Mouse (Mus musculus) left cerebral cortex, adult 2 months (tissue): Measurements from ENCODE around the gene Rassf1. TPM values are rescaled to one million over a fixed set of nuclear protein-coding genes. Genes with fewer than 3 reads are reported as not detected.
A peak's percentile ranks its signal among the peaks of the same experiment; 100 is the strongest.

Experiments used
- DNase-seq, 2 experiments: peaks; one replicate each; pipeline ENCODE4 v3.0.0; 2021 to 2022; ENCODE audit warnings: low spot score in 2 of 2, mixed read lengths in 1 of 2; ENCODE audit errors: extremely low spot score in 1 of 2
- H3K27ac ChIP-seq: fragments of 200-600 bp; 2 replicates; pipeline ENCODE4 v1.8.1; 2022
- H3K4me3 ChIP-seq: fragments of 200-600 bp; 2 replicates; pipeline ENCODE4 v1.8.1; 2022
- CTCF ChIP-seq: fragments of 200-600 bp; IDR thresholded peaks from 2 replicates; pipeline ENCODE4 v1.8.1; 2022; ENCODE audit warnings: antibody characterized with exemption, mild to moderate bottlenecking, moderate library complexity
- intact Hi-C: fragments of 180-260 bp; cut with DNase I; formaldehyde crosslinking; loops from one replicate; pipeline ENCODE4 v1.15.1; 2025
- total RNA-seq, 2 experiments: library from RNA; stranded (reverse); gene quantifications; 2 replicates each; pipeline ENCODE4 v1.2.3; 2021

The Rassf1 gene
- total RNA-seq, 2 experiments from 2014 or later, result 19.7 to 20.5 TPM

DNA sequence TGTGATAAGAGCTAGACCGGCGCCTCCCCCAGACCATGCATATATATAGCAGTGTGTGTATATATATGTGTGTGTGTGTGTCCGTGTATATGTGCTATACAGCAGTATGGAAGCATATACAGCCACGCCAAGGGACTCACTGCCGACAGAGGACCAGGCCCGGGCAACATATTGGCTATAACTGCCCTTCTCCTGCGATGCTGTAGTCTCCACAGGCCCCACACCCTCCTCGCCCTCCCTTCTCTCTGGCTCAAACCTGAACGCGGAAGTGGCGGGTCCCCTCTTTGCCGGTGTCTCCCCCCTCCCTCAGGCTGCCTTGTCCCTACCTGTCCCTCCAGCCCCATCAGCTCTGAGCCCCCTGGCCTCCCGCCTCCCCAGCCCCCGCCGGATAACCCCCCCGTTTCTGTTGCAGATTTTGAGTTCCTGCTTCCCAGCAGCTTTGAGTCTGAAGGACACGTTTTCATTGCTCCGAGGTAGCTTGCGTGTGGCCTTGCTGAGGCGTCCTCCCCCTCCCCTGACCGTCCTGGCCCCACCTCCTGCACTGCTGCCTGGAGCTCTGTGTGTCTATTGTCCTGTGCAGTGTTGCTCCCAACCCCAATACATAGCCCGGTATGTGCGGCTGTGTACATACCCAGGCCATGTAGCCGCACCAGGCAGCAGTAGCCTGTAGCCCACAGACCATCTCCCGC is 29.5 kb upstream of the Rassf1 start:
- no peak overlapping the region for H3K27ac ChIP-seq
- no peak for DNase-seq

DNA sequence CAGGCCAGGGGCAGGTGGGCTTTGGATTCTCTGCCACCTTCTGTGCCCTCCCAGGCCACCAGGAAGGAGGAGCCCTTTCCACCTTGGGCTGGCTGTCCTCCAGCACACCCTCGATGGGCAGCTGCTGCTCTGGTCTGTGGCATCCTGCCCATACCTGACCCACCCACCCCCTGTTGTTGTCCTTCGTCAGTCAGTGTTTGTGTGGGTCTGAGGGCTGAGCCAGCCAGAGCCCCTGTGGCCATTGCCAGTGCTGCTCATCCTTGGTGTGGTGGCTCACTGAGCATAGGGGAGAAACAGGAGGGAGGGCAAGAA is 29.0 kb upstream of the Rassf1 start:
- TF ChIP-seq CTCF, result no peak
- no peak for DNase-seq
- H3K4me3 ChIP-seq, result no peak overlapping the region
- intact Hi-C loops, result no loop called here
- no peak overlapping the region for H3K27ac ChIP-seq

More for the DNA sequence above, 29.5 kb upstream of the Rassf1 start:
- no peak for TF ChIP-seq CTCF
- intact Hi-C loops, result no loop called here
- H3K4me3 ChIP-seq, result no peak overlapping the region

DNA sequence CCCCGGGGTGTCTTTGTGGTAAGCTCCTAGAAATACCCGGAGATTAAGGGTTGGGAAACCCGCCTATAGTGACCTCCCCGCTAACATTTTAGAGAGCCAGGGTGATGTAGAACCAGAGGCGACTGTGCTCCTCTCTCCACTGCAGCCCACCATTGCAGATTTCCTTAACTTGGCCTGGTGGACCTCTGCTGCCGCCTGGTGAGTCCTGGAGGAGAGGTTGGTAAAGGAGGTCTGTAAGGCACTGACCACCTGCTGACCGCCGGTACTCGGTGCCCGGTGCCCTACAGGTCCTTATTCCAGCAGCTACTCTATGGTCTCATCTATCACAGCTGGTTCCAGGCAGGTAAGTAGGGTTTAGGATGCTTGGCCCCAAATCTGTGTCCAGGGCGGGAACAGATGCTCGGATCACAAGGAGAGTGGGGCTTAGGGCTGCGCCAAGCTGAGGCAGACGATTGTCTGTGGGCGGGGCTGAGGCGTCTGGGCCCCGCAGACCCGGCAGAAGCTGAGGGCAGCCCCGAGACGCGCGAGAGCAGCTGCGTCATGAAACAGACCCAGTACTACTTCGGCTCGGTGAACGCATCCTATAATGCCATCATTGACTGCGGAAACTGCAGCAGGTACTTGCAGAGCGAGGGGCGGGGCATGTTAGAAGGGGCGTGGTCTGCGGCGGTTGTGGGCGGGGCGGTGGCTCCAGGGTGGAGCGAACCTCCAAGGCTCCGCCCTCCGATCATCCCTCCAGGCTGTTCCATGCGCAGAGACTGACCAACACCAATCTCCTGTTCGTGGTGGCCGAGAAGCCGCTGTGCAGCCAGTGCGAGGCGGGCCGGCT is 24.9 kb upstream of the Rassf1 start:
- Histone ChIP-seq H3K4me3 (peak overlapping the region; percentile 40), H3K27ac (no peak overlapping the region)
- peak; percentile 70 to 78 for DNase-seq
- intact Hi-C loops, result no loop called here
- TF ChIP-seq CTCF, result no peak

DNA sequence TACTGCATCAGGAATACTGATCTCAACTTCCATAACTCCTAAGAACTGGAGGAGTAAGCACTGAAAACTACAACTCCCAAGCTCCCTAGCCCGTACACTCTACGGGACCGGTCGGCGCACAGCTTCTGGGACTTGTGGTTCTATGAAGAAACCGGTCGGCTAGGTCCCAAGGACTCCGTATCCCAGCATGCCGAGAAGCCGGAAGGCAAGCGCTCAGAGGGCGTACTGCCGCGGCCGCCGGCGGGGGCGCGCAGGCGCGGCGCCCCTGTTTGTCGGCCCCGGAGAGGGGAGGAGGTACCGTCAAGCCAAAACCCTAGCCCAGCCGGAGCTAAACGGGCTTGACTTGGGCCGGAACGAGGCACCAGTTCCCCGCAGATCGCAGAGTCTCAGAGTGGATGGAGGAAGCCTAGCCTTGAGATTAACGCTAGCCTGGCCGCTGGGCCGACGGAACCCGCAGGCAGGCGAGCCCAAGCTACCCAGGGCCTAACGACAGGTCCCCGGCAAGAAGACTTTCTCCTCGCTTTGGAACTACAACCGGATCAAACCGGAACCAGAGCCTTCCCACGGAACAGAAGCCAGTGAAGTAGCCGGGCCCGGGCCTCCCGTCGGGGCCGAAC is 17.5 kb upstream of the Rassf1 start, which contains the start of gene Tmem115:
Gene Tmem115, plus strand, starts transcription at position 155 of the 617 bp plus-strand sequence.
- TF ChIP-seq CTCF, result peak; percentile 34
- peak within 1 kb of the TSS; percentile 69 for H3K4me3 ChIP-seq
- peak within 1 kb of the TSS; percentile 92 for H3K27ac ChIP-seq
- intact Hi-C loops, result loop anchor here (10.0 kb wide), 1 partner anchor 649 kb away; the partner anchor contains the start of gene Rbm15b
- peak; percentile 90 to 94 for DNase-seq

DNA sequence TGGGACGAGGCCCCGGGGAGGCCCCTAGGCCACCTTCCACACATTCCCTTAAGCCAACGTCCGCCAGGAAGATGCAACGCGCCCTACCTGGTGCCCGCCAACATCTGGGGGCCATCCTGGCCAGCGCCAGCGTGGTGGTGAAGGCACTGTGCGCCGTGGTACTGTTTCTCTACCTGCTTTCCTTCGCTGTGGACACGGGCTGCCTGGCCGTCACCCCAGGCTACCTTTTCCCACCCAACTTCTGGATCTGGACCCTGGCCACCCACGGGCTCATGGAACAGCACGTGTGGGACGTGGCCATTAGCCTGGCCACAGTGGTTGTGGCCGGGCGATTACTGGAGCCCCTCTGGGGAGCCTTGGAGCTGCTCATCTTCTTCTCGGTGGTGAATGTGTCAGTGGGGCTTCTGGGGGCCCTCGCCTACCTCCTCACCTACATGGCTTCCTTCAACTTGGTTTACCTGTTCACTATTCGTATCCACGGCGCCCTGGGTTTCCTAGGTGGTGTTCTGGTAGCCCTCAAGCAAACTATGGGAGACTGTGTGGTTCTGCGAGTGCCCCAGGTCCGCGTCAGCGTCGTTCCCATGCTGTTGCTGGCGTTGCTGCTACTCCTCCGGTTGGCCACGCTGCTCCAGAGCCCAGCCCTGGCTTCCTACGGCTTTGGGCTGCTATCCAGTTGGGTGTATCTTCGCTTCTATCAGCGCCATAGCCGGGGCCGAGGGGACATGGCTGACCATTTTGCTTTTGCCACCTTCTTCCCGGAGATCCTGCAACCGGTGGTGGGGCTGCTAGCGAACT is 16.8 kb upstream of the Rassf1 start:
- intact Hi-C loops, result loop anchor here (10.0 kb wide), 1 partner anchor 650 kb away; the partner anchor contains the start of gene Rbm15b
- DNase-seq, result no peak
- TF ChIP-seq CTCF, result no peak
- Histone ChIP-seq H3K27ac (peak overlapping the region; percentile 92), H3K4me3 (peak overlapping the region; percentile 69)

DNA sequence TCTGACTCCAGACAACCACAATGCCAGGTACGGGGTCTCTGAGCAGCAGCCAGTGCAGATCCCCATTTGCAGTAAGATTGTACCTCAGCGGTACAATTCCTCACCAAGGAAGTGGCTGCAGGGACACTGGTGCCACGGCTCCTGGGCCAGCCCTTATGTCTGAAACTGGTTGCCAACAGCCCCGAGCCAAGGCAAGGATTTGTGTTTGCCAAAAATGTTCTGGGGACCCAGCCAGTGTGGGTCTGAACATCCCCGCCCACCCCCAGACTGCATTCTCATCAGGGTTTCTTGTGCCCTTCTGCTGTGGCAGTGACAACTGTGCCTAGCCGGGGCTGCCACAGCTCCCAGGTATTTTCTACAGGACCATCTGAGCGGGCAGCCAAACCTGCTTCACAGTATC is 13.1 kb upstream of the Rassf1 start:
- H3K27ac ChIP-seq, result no peak overlapping the region
- no peak for DNase-seq
- no peak overlapping the region for H3K4me3 ChIP-seq
- intact Hi-C loops, result loop anchor here (10.0 kb wide), 1 partner anchor 653 kb away; the partner anchor contains the start of gene Rbm15b
- TF ChIP-seq CTCF, result no peak

DNA sequence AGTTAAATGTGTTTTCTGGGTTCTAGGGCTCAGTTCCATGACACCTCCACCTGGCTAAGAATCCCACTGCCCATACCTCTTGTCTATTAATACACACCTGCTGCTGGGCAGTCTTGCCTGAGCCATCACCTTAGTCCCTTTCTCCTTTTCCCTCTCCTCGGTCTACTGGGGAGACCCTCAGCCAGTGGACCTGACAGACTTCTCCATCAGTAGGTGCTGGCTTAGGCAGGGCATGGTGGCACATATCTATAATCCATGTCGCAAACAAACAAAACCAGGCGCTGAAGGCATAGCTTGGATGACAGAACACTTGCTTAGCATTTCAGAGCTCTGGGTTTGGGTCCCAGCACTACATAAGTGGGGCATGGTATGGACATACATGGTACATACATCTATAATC is 12.6 kb upstream of the Rassf1 start:
- H3K27ac ChIP-seq, result no peak overlapping the region
- TF ChIP-seq CTCF, result no peak
- H3K4me3 ChIP-seq, result no peak overlapping the region
- intact Hi-C loops, result loop anchor here (10.0 kb wide), 1 partner anchor 654 kb away; the partner anchor contains the start of gene Rbm15b
- no peak for DNase-seq

DNA sequence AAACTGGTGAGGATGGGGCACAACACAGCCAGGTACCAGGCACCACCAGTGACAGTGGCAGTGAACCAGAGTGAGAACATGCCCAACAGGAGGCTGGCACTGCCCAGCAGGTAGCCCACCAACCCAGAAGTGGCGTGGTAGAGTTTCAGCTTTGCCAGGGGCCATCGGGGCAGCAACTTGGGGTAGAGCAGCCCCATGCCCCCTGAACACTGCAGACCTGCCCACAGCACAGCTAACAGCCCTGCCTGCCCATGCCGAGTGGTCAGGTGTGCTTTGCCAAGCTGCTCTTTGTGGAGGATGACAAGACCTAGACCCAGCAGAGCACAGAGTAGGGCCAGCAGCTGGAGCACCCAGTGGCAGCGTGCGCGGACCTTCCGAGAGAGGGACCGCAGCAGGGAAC is 11.4 kb upstream of the Rassf1 start:
- no peak for TF ChIP-seq CTCF
- H3K27ac ChIP-seq, result no peak overlapping the region
- no peak overlapping the region for H3K4me3 ChIP-seq
- intact Hi-C loops, result loop anchor here (10.0 kb wide), 1 partner anchor 655 kb away; the partner anchor contains the start of gene Rbm15b
- no peak for DNase-seq

DNA sequence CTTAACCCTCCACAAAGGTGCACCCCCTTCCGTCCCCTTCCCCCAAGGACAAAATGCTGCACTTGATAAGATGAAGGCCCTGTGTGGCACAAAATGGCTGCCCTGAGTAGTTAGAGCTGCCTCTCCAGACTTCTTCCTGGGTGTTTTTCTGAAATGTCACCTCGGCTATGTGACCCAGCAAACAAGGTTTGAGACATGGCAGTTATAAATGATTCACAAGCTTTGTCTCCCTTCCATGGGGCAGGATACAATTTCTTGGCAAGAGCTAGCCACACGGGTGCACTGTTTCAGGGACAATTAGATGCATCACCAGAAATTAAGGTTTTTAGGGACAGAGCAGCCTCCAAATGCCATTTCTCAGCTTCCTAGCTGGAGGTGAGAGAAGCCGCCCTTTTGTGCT is 10.9 kb upstream of the Rassf1 start:
- Histone ChIP-seq H3K27ac (no peak overlapping the region), H3K4me3 (no peak overlapping the region)
- intact Hi-C loops, result no loop called here
- DNase-seq, result no peak
- no peak for TF ChIP-seq CTCF

DNA sequence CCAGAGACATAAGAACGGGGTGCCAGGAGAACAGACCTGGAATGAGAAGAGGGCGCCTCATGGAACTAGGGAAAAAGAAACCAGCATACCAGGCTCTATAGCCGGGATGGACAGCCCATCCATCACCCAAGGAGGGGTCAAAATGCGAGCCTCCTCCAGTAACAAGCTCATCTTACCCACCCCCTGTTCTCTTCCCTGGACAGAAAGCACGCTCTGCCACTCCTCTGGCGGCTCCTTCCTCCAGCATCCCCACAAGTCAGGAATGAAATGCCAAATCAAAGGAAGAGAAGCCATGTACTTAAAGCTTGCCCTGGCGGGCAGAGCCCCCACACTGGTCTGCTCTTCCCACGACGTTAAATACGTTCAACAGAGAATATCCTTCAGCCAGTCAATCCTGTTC is 10.3 kb upstream of the Rassf1 start:
- no peak for TF ChIP-seq CTCF
- no peak for DNase-seq
- peak overlapping the region; percentile 95 for H3K27ac ChIP-seq
- peak overlapping the region; percentile 95 for H3K4me3 ChIP-seq
- intact Hi-C loops, result no loop called here

DNA sequence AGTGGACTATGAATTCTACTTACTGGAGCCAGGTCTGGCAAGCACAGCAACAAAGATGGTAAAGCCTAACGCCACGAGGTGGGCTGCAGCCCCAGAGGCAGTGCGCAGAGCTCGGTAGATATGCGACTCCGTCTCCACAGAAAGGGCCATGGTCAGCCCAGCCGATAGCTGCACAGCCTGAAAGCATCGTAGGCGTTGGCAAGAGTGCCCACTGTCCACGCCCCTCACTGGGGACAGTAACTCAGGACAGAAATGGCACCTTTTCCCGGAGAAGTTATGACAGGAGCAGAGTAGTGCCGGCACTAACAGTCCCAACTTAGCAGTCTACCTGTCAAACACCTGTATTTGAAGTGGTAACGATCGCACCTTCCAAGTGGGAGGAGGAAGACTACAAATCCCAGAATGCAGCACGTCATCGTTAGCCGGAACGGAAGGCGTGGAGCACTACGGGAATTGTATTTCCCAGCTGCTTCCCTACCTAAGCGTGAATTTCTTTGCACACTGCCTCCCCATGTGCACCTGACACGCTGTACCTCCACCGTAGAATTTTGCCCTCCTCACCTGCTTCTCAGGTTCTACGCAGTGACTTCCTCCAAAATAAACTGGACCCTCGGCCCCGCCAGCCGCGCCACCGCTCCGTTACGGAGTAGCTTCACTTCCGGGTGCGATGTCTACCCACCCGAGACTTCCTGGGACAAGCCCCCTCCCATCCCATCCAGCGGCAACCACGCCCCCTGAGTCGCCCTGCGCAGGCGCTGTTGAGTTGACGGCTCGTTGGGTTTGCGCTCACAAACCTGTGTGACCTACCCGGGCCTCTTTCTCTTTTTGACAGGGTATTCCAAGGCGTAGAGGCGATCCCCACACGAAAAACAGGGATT is 9.6 kb upstream of the Rassf1 start, which contains the start of the genes Cyb561d2 and Nprl2:
Gene Cyb561d2, minus strand, starts transcription at position 720 of the 878 bp plus-strand sequence.
Gene Nprl2, plus strand, starts transcription at position 753 of the 878 bp plus-strand sequence.
- peak within 1 kb of the TSS; percentile 95 for H3K27ac ChIP-seq
- intact Hi-C loops, result no loop called here
- DNase-seq, result peak; percentile 91 to 94
- no peak; the same call in 1 of the 2 replicates for TF ChIP-seq CTCF
- peak within 1 kb of the TSS; percentile 95 for H3K4me3 ChIP-seq
